Mouse (Mus musculus) right cerebral cortex, postnatal 25 days (tissue): ENCODE measurements around the gene Lad1.

Experiments
- DNase-seq: peaks from one replicate; pipeline ENCODE4 v3.0.0; 2022

Gene Lad1

GRCm38 (mm10) chr1:135810180-135810579, 8.2 kb upstream of the Lad1 start:
- no peak for DNase-seq

- DNase-seq, result peak; percentile 63
Observed at GRCm38 (mm10) chr1:135811016-135811646, 7.3 kb upstream of the Lad1 start.

- DNase-seq, result no peak
Observed at GRCm38 (mm10) chr1:135812205-135812604, 6.2 kb upstream of the Lad1 start.

- DNase-seq, result no peak
Observed at GRCm38 (mm10) chr1:135812618-135813017, 5.8 kb upstream of the Lad1 start.

GRCm38 (mm10) chr1:135813071-135813470, 5.3 kb upstream of the Lad1 start:
- no peak for DNase-seq

- DNase-seq, result no peak
Observed at GRCm38 (mm10) chr1:135813687-135814395, 4.6 kb upstream of the Lad1 start.

- DNase-seq, result no peak
Observed at GRCm38 (mm10) chr1:135814531-135814930, 3.9 kb upstream of the Lad1 start.

- DNase-seq, result no peak
Observed at GRCm38 (mm10) chr1:135817595-135817994, 803 bp upstream of the Lad1 start.

GRCm38 (mm10) chr1:135820071-135820470, 1.7 kb downstream of the Lad1 start:
- DNase-seq, result no peak

- DNase-seq, result peak; percentile 28
Observed at GRCm38 (mm10) chr1:135820736-135821364, 2.5 kb downstream of the Lad1 start.

- no peak for DNase-seq
Observed at GRCm38 (mm10) chr1:135821780-135822179, 3.4 kb downstream of the Lad1 start.

GRCm38 (mm10) chr1:135828918-135829317, 10.5 kb downstream of the Lad1 start:
- DNase-seq, result no peak

- no peak for DNase-seq
Observed at GRCm38 (mm10) chr1:135834206-135834859, 15.9 kb downstream of the Lad1 start.

GRCm38 (mm10) chr1:135834983-135835382, 16.6 kb downstream of the Lad1 start:
- no peak for DNase-seq

GRCm38 (mm10) chr1:135835716-135836483, 17.5 kb downstream of the Lad1 start, which contains the start of gene Tnnt2:
TSS of gene Tnnt2 (plus strand) at chr1:135836354.
- DNase-seq, result no peak

GRCm38 (mm10) chr1:135838626-135839025, 20.2 kb downstream of the Lad1 start:
- DNase-seq, result no peak

GRCm38 (mm10) chr1:135839065-135839464, 20.7 kb downstream of the Lad1 start:
- no peak for DNase-seq

- DNase-seq, result peak; percentile 14
Observed at GRCm38 (mm10) chr1:135840675-135841395, 22.4 kb downstream of the Lad1 start.

GRCm38 (mm10) chr1:135843519-135844262, 25.3 kb downstream of the Lad1 start:
- DNase-seq, result no peak

- DNase-seq, result no peak
Observed at GRCm38 (mm10) chr1:135844481-135844880, 26.1 kb downstream of the Lad1 start.

- DNase-seq, result no peak
Observed at GRCm38 (mm10) chr1:135846632-135847031, 28.2 kb downstream of the Lad1 start.
